Mouse (Mus musculus): ENCODE results near the gene Snx32.

The Snx32 gene

GRCm38 (mm10) chr19:5455037-5455436 is 55.3 kb downstream of the Snx32 start:
- DNase-seq, result no peak

GRCm38 (mm10) chr19:5451766-5452165 is 58.6 kb downstream of the Snx32 start:
- DNase-seq, result no peak

DNA sequence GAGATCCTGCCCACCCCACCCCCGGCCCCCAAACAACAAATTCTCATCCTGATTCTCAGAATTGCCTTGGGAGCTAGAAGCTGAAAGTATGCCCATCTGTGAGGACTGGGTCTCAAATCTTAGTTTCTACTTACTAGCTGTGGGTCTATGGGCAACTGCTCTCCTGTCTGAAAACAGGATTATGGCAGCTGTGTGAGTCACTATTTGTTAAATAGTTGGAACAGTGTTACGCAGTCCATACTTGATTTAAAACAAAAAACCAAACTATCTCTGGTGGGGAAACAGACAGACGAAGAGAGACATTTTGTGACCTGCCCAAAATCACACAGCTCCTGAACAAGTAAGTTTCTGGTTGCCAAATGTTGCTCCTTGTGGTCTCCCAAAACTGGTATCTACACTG is 60.7 kb downstream of the Snx32 start:
- no peak for DNase-seq

DNA sequence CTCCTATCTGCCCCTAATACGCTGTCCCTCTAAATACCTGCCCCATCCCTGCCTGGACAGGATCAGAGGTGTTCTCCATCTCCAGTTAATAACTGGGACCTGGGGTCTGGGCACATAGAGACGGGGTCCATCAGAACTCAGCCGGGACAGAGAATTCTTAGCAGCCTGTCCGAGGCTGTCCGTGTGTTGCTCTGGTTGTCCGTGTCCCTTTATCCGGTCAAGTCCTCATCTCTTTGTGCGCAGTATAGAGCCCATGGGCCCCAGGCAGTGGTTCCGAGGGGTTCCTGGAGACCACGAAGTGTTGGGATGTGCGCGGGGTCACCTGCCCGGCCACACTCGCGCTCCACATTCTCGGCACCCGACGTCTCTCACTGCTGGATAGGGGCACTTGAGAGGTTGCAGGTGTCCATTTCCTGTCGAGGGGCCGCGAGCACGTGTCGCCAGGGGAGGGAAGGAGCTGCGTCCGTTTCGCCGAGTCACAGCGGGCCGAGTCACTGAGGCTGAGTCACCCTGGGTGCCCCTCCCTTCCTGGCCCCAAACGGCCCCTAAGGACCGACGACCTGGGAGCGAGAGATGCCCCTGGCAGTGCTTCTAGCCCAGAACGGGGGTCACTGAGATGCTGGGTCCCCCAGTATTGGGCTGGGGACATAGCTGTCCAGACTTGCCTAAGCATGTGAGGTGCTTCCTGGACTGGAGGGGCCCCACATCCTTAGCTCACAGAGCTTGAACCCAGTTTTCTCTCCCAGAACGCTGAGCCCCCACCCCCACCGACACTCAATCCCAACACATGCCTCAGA is 61.8 kb downstream of the Snx32 start:
- DNase-seq, result no peak

DNA sequence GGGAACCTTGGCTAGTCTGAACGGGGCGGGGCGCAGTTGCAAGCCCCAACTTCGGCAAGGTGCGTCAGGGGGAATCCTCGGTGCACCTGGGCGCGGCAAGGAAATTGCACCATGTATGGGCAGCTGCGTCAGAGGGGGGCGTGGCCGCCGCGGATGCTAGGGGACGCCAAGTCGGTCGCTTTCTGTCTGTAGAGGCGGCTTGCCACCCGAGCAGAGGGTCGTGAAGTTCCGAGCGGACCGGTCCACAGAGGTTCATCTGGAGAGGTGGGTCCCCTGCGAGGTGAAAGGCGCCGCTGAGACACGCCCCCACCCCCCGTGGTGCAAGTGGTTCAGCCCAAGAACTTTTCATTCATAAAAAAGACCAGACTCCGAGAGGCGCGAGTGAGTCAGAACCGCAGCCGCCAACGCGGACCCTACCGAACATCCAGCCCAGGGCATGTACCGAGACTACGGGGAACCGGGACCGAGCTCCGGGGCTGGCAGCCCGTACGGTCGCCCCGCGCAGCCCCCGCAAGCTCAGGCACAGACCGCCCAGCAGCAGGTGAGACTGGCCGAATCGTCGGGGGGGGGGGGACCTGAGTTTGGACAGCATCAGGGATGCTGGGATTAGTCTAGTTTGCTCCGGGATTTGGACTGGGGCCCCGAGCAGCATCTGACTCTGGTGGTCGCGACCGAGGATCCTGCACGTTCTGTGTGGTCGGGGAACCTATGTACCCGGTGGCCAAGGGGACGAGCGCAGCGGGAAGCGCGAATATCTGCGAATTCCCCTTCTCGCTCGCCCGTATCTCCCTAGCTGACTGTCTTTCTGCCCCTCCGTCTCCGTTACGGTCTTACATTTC is 62.6 kb downstream of the Snx32 start, which contains the start of gene Fosl1:
Gene Fosl1 (plus strand): TSS at position 33 of the 839 bp plus-strand sequence.
- DNase-seq, result peak; percentile 74

DNA sequence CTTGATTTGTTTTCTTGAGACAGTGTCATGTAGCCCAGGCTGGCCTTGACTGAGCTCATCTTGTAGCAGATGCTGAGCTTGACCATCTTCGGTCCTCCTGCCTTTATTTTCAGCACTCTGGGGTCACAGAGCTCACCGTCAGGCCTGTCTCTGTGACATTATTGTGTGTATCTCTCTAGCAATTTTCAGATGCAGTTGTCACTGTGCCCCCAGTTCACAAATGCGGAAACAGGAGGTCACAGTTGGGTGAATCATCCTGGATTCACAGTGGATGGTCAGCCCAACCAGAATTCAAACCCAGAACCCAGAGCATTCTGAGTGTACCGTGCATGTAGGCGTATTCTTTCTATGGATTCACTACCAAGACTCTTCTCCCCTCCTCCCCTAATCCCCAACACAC is 64.6 kb downstream of the Snx32 start:
- DNase-seq, result no peak

GRCm38 (mm10) chr19:5444954-5445353 is 65.4 kb downstream of the Snx32 start:
- DNase-seq, result no peak

DNA sequence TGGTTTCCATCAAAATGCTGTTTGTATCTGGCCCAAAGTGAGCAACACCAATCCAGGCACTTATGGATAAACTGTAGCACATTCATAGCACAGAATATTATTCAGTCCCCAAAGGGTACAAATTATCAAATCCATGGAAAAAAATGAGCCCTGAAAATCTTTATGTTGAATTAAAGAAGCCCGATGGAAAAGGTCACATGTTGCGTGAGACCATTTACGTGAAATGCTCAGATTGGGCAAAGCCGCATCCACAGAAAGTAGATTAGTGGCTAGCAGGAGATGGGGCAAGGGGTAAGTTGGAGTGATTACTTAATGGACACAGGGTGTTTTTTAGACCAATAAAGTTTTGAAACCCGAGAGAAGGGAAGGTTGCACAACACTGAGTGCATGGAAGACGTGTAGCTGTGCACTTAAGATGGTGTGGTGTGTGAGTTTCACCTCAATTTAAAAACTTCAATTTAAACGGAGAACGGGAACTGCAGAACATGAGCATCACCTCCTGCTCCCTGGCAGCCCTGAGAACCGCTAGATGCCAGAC is 65.9 kb downstream of the Snx32 start:
- no peak for DNase-seq

Data from right cerebral cortex, adult 18-20 months (tissue).